Mouse (Mus musculus) E14TG2a.4 (cell line): ENCODE data around the gene Slf2.

Experiments
- CTCF ChIP-seq: conservative IDR thresholded peaks from 2 replicates; pipeline ENCODE4 v1.5.1; 2014; ENCODE audit warnings: low read length
- NANOG ChIP-seq: IDR thresholded peaks from 2 replicates; pipeline ENCODE4 v1.6.1; 2014; ENCODE audit warnings: borderline replicate concordance, low read length, mixed read lengths
- POU5F1 ChIP-seq: IDR thresholded peaks from 2 replicates; pipeline ENCODE4 v1.6.1; 2014; ENCODE audit warnings: low read length, borderline replicate concordance

DNA sequence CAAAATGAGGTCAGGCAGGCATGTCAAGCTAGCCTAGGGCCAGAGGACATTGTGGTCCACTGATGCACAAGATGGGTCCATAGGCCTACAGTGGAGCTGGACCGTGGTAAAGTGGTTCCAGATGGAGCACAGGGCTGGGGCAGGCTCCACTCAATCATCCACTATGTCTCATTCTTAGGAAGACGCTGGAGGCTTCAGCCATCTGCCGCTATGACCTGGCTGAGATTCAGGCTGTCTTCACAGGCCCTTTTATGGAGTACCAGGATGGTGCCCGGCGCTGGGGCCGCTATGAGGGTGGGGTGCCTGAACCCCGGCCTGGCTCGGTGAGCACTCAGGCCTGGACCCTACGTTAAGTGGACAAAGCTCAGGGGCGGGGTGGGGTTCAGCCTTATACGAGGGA is 66.8 kb downstream of the Slf2 start:
- TF ChIP-seq CTCF (no peak), POU5F1 (no peak), NANOG (no peak)
